Mouse (Mus musculus) heart, embryonic 11.5 days (tissue): ENCODE measurements around the gene Gm17469. TPM values are rescaled to one million over a fixed set of nuclear protein-coding genes. Genes with fewer than 3 reads are reported as not detected.
"Not testable (repeated sequence)": the region's sequence is repeated elsewhere in the genome, so short reads cannot be mapped to it uniquely, and the experiment has no call there.

Source experiments
- ATAC-seq: fragments of 200-750 bp; cut with Nextera tagmentation; replicated peaks from 2 replicates; pipeline ENCODE4 v1.8.0; 2017; ENCODE audit warnings: moderate library complexity; ENCODE audit not compliant: insufficient number of reproducible peaks, low FRiP score, low TSS enrichment
- H3K27ac ChIP-seq: fragments of 300-500 bp; sonication (generic); 2 replicates; pipeline ENCODE4 v1.5.1; 2014; ENCODE audit warnings: mild to moderate bottlenecking, low read depth, low read length
- H3K27me3 ChIP-seq: fragments of 300-500 bp; sonication (generic); 2 replicates; pipeline ENCODE4 v1.6.1; 2014; ENCODE audit warnings: mild to moderate bottlenecking, low read length, mixed read lengths; ENCODE audit not compliant: control insufficient read depth, insufficient read depth
- H3K36me3 ChIP-seq: fragments of 300-500 bp; sonication (generic); 2 replicates; pipeline ENCODE4 v1.6.1; 2014; ENCODE audit warnings: mild to moderate bottlenecking, low read length, moderate library complexity, mixed read lengths; ENCODE audit not compliant: control insufficient read depth, insufficient read depth
- H3K4me1 ChIP-seq: fragments of 300-500 bp; sonication (generic); 2 replicates; pipeline ENCODE4 v1.6.1; 2014; ENCODE audit warnings: low read length; ENCODE audit not compliant: control insufficient read depth, insufficient read depth
- H3K4me2 ChIP-seq: fragments of 300-500 bp; sonication (generic); 2 replicates; pipeline ENCODE4 v1.6.1; 2014; ENCODE audit warnings: mild to moderate bottlenecking, moderate library complexity
- H3K4me3 ChIP-seq: fragments of 300-500 bp; sonication (generic); 2 replicates; pipeline ENCODE4 v1.5.1; 2014; ENCODE audit warnings: low read depth, low read length
- H3K9ac ChIP-seq: fragments of 300-500 bp; sonication (generic); 2 replicates; pipeline ENCODE4 v1.6.1; 2014; ENCODE audit warnings: mild to moderate bottlenecking, low read depth, low read length, moderate library complexity
- H3K9me3 ChIP-seq: fragments of 300-500 bp; sonication (generic); replicated peaks from 2 replicates; pipeline ENCODE4 v1.6.1; 2016; ENCODE audit warnings: low read length; ENCODE audit not compliant: control insufficient read depth
- WGBS: fragments of 180-500 bp; shearing (Covaris S2); extraction: QIAGEN DNeasy Blood & Tissue Kit; methylation state at CpG from one replicate; pipeline ENCODE4 v1.1.7; 2014; ENCODE audit not compliant: insufficient replicate concordance; 5-methylcytosine and 5-hydroxymethylcytosine counted together
- polyA plus RNA-seq: library from polyadenylated mRNA; unstranded; fragments of >200 nt; fragmentation: Nextera tagmentation; extraction: Ambion mirVana; gene quantifications from 2 replicates; pipeline ENCODE4 v1.2.1, GENCODE M21; 2014

The Gm17469 gene
- not detected in 2 replicates for polyA plus RNA-seq

- H3K4me1 ChIP-seq, H3K9ac ChIP-seq, H3K4me3 ChIP-seq, ATAC-seq, H3K36me3 ChIP-seq, H3K27ac ChIP-seq, H3K4me2 ChIP-seq, H3K9me3 ChIP-seq, H3K27me3 ChIP-seq: not testable (repeated sequence)
- no CpG with 5 or more reads among the region's 4 CpGs for WGBS
Measured at GRCm38 (mm10) chrX:124629593-124629992, at the start of gene Gm17469. Gene Gm17469 (plus strand): TSS chrX:124629893.

Other genes starting within 250 kb of the Gm17469 start
- not detected in 2 replicates for gene Gm17584, start 129.3 kb upstream of the Gm17469 start, polyA plus RNA-seq